Mouse (Mus musculus): Measurements from ENCODE around the gene Ankrd13a.

Gene Ankrd13a

DNA sequence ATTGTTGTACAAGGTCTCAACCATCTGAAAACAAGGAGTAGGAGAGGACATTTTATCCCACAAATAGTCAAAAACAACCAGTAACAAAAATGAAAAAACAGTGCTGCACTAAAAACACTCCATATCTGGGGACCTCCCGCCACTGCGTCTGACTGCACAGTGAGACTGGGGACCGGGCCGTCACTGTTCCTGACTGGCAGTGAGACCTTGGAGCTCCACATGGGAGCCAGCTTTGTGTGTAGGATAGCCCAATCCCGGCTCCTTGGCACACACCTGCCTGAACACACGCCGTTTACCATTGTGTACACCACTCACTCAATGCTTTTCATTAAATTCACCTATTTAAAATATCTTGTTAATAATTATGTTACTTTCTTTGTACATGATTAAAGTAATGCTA is 7.3 kb upstream of the Ankrd13a start:
- no peak for DNase-seq (ENCODE audit: low spot score)

DNA sequence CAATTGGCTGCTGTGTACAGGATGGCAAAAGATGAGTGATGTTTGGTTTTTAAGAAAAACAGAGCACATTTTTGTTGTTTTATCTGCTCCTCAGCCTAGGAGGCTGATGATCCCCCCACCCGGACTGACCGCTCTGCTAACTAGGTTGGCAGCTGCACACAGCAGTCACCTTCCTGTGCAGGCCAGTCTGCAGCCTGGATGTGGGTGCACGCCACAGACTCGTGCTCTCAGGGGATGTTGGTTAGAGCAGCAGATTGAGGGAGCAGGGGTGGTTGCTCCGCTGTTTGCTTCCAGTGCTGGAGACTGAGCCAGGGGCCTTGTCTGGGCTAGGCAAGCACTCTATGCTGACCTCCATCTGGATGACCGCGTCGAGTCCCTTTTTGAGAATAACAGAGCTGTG is 4.7 kb upstream of the Ankrd13a start:
- no peak for DNase-seq (ENCODE audit: low spot score)

DNA sequence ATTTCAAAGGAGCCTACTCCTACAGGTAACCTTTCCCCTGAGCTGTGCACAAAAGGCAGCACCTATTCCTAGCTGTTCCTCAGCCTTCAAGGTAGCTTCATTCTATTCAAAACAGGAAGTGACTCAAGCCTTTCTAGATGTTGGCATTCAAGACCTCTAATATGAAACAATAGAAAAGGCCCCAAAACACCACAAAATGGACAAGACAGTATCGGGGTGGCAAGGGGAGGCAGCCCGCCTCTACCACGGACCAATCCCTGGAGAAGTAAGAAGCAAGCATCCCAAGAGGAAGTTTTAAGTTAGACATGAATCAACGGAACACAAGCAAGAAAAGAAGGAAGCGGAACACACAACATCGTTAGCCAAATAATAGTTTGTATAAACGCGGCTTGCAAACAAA is 2.7 kb upstream of the Ankrd13a start:
- DNase-seq (ENCODE audit: low spot score): no peak

DNA sequence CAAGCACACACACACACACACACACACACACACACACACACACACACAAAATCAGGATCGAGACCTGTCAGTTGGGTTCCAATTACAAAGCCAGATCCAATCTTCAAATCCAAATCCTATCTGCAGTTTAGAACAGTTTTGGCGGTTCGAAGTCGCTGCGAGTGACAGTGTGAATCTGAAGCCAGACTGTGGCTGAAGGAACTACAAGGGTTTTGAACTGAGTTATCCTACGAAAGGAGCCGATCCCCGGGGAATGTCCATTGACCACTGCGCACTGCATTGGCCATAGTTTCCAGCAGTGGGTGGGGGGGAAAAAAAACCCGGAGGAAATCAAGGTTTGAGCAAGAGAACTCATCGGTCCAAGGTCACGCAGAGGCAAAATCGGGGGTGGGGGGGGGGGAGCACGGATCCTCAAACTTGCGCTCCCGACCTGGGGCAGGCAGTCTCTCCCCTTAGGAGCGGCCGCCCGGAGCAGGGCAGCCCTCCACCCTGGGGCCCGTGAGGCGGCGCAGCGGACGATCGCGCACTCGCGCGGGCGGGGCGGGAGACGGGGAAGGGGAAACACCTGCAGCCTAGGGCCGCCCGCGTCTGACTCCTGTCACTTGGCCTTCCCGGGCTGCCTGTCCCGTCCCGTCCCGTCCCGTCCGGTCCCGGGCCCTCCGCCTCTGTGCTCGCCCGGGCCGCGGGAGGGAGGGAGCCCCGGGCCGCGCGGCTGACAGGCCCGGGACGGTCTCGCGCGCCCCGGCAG is 1.8 kb upstream of the Ankrd13a start:
- DNase-seq (ENCODE audit: low spot score): no peak

DNA sequence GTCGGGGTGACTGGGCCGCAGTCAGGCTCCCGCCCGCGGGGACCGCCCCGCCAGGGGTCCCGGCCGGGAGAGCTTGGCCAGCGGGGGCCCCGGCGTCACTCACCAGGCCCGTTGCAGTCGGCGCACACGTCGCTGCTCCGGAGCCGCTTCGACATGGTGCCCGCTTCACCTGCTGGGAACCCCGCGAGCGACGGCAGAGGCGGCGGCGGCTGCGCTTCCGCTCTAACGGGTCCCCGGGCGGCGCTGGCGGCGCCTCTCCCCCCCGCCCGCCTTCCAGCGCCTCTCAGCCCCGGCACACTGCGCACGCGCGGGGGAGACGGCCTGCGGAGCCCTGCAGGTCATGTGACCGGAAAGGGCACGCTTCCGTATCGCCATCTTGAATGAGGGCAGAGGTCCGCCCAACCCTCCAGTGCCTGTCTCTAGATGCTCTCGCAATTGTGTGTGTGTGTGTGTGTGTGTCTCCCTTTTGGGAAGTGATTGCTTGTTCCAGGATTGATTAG is 1.2 kb upstream of the Ankrd13a start:
- DNase-seq (ENCODE audit: low spot score): peak; percentile 94

DNA sequence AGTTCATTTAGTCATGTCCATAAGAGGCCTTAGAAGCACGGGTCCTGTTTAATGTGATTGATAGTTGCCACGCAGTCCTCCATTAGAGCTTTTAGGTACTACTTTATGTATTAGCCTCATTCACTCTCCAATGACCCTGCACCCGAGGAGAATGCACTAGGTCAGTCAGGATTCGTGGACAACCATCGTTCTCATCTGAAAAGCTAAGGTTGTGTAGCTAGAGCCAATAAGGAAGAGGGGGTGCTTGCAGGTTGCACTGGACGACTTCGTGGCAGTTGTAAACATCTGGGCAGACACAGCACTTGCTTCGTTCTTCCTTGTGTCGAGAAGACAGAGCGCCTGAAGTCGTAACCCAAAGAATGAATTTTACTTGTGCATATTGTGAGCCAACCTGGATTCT is 697 bp upstream of the Ankrd13a start:
- DNase-seq (ENCODE audit: low spot score): no peak

DNA sequence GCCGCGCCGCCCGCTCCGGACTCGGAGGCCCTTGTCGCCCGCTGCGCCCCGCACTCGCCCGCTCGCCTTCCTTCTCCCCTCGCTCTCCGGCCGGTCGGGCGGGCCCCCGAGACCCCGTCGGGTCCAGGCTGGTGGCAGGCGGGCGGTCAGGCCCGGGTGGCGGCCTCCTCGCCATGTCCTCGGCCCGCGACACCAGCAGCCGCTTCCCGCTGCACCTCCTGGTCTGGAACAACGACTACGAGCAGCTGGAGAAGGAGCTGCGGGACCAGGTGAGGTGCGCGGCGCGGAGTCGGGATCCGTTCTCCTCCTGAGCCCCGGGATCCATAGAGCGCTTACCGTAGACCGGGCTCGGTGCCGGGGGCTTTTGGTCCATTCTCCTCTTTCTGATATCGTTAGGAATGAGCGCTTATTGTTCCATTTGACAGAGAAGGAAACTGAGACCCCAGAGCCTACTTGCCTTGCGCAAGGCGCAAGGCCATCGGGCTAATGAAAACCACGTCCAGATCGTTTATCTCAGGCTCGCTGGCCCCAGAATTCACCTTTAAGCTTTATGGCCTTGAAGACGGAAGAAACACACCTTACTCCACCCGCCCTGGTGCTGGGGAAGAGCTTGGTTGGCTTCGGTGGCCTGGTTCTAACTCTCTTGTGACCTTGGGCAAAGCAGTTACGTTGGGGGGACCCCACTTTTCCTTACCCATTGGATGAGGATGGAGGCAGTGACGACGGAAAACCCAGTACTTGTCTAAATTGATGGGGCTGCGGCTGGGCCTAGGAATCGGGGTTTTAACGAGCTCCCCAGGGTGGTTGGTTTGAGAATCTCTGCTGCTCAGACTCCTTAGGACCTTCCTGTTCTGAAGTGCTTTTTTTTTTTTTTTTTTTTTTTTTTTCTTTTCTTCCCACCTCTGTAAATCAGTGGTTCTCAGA is 841 bp downstream of the Ankrd13a start, which contains the start of gene Git2:
TSS of gene Git2 (minus strand) at position 462 of the 924 bp plus-strand sequence.
- no peak for DNase-seq (ENCODE audit: low spot score)

DNA sequence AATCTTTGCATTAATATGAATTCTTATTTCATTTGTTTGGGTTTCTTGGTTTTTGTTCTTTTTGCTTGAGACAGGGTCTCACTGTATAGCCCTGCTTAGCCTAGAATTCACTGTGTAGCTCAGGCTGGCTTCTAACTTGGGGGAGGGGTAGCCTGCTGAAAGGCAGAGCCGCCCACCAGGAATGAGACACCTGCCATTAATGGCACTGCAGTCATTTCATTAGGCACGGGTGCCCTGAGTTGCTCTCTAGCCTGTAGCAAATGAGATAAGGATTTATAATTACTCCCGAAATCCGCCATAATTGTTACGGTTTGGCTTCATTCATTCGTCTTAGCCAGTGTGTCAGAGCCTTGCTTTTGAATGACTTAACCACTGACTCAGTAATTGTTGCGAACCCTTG is 1.7 kb downstream of the Ankrd13a start:
- DNase-seq (ENCODE audit: low spot score): no peak

DNA sequence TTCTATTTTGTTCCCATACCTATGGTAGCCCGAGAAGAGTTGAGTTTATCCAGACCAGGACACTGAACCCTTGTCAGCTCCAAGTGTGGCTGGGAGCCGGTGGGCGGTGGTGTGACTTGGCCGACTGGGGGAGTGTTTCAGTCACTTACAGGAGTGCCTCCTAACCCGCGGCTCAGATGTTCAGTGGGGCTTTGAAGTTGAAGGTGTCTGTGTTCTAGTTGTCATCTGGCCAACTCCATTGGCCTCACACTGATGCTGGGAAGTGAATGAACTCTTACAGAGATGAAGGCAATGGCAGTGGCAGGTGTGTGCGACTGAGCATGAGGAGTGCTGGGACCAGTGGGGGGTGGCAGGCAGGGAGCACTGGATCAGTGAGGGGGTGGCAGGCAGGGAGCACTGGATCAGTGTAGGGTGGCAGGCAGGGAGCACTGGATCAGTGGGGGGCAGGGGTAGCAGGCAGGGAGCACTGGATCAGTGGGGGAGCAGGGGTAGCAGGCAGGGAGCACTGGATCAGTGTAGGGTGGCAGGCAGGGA is 5.5 kb downstream of the Ankrd13a start:
- DNase-seq (ENCODE audit: low spot score): no peak

DNA sequence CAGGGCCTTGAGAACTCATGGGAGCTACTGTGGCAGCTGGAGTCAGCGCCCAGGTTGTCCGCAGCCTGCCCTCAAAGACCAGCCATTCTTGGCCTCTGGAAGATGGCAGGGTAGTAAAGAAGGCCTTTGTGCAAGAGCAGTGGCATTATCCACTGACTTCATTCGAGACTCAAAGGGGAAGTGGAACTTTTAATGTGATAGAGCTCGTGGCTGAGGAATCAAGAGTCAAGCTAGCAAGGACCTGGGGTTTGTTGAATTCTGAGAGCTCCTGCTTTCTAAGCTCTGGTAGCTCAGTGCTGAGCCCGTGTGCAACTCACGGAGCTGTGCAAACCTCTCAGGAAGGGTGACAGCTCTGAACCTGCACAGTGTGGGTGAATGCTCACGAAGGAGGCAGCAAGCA is 6.4 kb downstream of the Ankrd13a start:
- no peak for DNase-seq (ENCODE audit: low spot score)

DNA sequence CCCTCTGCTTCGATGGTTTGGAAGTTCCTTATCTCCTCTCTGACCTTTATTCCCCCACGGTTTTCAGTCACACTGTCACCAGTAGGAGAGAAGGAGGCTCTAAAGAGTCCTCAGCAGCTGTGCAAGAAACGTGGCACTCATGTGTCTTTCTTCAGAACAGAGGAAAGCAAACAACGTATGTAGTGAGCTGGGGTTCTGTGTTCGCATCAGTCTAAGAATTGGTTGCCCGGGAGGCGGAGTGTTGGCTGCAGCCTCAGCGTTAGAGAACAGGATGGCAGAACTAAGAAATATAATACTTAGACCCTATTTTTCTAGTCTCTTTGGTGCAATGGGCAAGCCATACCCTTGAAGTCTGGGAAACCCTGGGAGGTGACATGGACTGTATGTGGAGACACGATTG is 8.5 kb downstream of the Ankrd13a start:
- no peak for DNase-seq (ENCODE audit: low spot score)

DNA sequence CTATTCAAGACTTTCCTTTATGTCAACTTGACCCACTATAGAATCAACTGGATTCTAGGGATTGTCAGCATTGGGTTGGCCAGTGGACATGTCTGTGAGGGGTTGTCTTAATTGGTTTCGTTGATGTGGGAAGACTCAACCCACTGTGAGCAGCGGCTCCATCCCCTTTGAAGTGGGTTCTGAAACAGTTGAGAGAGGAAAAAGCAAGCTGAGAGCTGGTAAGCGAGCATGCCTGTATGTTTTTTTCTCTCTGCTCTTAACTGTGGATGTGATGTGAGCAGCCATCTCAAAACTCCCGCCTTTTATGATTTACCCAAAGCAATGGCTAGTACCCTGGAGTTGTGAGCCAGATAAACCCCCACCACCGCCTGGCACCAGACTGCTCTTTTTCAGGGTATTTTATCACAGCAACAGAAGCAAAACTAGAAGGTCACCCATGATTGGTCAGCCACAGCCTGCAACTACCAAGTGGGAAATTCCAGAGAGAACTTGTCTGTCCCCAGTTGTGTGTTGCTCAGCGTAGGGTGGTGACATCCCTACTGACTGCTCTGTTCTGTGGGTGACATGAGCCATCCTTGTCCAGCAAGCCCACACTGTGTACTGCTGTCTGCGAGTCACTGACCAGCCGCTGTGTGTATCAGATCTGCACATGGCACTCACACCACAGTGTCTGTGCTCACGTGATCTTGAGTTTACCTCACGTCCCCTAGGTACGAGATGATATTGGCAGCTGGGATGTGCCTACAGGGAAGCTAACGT is 9.1 kb downstream of the Ankrd13a start:
- DNase-seq (ENCODE audit: low spot score): no peak

DNA sequence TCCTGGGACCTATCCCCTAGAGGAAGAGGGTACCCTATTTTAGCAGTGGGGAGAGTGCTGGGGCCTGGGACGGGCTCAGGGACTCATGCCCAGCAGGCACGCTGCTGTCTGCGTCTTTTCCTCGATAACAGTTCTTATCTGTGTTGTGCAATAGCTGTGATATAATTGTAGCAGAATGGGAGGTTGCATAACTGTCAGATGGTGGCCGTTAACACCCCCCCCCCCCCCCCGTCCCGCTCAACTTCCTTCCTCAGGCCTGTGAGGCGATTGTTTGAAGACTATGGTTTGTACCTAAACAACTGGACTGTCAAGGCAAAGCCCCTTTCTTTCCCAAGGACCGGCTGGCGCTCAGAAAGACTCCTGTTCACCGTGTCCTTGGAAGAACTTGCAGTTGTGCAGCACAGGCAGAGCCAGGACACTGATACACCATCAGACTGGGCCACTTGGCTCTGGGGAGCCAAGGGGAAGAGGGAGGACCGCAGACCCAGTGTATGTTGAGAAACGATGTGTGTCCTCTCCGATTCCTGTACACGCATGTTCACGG is 10.2 kb downstream of the Ankrd13a start:
- DNase-seq (ENCODE audit: low spot score): peak; percentile 66

DNA sequence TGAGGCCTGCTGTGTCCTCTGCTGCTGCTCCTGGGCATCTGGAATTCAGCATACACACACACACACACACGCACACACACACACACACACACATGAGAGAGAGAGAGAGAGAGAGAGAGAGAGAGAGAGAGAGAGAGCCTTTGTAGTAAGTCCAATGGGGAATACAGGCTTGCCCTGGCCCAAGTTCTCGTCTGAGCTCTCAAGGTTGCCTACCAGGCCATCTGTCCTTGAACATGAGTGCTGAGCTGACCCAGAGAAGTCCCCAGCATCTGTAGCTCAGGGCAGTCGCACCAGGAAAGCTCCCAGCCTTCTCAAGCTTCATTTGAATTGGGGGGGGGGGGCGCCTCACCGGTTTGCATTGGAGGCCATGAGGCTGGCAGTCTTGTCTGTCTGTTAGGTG is 10.7 kb downstream of the Ankrd13a start:
- no peak for DNase-seq (ENCODE audit: low spot score)

DNA sequence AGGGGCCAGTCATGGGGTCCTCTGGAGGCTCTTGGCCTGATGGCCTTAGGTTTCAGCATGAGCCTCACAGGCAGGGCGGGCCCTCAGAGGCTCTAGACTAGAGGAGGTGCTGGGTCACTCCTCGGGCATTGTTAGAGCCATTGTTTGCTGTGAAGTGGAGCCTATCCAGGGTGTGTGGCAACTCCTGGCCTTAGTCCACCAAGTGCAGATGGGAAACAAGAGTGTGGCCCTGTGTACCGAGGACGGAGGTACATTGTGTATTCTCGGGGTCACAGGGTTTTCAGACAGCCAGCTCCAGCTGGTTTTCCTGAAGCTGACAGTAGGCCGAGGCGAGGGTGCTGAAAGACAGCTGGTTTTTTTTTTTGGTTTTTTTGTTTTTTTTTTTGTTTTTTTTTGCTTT is 18.8 kb downstream of the Ankrd13a start:
- DNase-seq (ENCODE audit: low spot score): no peak

DNA sequence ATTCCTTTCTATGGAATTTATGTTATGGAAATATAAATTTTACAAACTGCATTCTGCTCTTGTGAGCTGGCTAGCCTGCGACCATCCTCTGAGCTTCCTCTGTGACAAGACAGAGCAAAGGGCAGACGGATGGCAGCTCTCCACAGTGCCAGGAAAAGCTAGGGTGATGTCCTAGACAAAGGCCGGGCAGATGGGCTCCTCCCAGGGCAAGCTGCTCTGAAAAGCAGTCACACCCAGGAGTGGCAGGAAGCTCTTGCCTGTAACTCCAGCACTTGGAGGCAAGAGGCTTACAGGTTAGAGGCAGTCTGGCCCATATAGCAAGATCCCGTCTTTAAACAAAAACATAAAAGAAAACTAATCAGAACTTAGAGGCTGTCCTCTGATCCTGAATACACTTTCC is 20.1 kb downstream of the Ankrd13a start:
- no peak for DNase-seq (ENCODE audit: low spot score)

DNA sequence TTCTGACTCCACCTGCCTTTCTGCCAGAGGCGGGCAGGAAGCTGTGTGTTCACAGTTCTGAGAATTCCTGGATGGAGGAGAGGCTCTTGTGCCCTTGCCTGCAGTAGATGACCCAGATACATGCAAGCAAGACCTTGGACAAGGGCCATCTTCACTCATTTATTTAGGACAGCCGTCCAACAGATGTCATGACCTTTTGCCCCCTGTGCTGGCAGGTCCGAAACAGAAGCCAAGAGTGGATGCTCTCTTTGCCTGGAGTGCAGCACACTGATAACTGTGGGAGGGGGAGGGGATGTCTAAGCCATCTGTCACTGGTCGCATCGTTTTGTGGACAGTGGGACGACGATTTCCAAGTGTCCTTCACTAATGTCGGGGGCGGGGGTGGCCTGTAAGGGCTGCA is 20.8 kb downstream of the Ankrd13a start:
- DNase-seq (ENCODE audit: low spot score): no peak

DNA sequence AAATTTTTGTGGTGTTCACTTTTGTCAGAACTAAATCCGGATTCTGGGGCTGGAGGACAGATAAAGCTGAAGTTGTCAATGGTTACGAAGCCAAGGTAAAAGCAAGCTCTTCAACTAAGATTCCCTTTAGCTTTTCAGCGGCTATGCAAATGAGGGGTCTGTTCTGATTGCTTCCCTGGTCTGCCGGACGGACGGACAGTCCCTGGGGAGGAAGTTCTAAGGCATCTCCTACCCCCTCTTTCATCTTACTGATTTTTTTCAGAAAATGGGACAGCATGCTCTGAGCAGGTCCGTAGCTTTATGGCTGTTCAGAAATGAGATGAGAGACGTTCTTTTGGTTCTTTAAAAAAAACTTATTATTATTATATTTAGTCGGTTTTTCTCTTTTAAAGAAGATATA is 21.2 kb downstream of the Ankrd13a start:
- no peak for DNase-seq (ENCODE audit: low spot score)

DNA sequence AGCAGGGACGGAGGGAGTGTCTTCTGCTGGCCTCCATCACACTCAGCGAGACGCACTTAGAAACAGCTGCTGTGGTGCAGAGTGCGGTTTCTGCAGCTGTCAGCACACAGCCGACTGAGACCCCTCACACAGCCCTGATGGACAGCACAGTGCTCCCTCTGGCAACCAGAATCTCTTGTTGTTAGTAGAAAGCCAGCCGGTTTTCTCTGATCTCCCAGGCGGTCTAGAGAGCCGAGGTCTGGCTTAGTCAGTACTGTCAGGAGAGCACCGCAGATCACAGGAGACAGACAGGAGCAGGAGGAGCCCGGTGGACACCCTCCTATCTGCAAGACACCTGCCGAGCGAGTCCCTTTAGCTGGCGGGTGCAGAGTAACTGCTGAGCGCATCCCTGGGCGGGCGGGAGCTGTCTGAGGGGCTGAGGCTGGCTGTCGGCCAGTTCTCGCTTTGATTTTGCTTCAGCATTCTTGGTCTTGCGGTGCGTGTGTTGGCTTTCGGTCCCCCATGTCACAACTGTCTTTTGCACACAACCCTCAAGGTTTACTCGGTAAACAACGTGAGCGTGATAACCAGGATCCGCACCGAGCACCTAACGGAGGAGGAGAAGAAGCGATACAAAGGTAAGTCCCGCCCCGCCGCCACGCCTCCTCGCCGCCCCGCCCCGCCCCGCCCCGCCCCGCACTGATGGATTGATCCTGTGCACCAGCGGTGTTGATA is 22.0 kb downstream of the Ankrd13a start:
- no peak for DNase-seq (ENCODE audit: low spot score)

DNA sequence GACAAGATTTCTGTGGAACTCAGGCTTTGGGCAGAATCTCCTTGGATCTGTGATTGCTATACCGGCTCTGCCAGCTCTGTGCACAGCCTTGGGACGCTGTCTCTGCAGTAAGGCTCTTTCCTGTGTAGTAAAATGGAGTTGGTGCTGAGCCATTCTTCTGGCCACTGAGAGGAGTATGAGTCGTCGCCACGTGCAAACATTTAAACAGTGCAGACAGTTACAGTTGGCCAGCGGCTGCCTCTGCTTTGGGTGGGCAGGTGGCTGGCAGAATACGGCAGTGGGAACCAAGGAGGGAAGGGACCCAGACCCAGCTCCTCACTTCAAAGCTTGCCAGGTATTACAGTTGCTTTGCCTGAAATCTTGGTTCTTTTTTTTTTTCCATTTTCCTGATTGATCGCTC is 22.8 kb downstream of the Ankrd13a start:
- no peak for DNase-seq (ENCODE audit: low spot score)

DNA sequence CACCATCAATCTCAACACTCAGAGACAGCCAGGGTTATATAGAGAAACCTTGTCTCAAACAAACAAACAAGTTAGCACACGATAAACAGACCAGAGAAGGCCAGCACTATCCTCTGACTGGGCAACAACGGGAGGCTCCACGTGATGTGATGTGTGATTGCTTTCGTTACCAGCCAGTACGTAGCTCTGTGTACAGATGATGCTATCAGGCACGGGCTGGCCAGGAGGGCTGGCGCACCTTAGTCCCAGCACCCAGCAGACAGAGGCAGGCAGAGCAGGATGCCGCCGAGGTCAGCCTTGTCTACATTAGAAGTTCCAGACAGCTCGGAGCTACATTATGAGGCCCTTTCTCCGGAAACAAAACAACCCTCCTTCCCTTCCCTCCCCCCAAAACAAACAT is 25.4 kb downstream of the Ankrd13a start:
- DNase-seq (ENCODE audit: low spot score): no peak
